Mouse (Mus musculus) frontal cortex, postnatal 10 days (tissue): ENCODE results near the gene Mrpl51.
"Not testable (repeated sequence)": the region's sequence is repeated elsewhere in the genome, so short reads cannot be mapped to it uniquely, and the experiment has no call there.

Experiments
- DNase-seq, 2 experiments: peaks; one replicate each; pipeline ENCODE4 v3.0.0; 2022; ENCODE audit warnings: low spot score in 2 of 2, mixed read lengths in 1 of 2

The Mrpl51 gene

GRCm38 (mm10) chr6:125159773-125160557 lies 31.6 kb upstream of the Mrpl51 start:
- DNase-seq = peak in 1 of 2 experiments; percentile 12

GRCm38 (mm10) chr6:125160558-125160853 lies 31.1 kb upstream of the Mrpl51 start:
- peak in 1 of 2 experiments; percentile 25 for DNase-seq

- DNase-seq = peak in 1 of 2 experiments; percentile 48
These were observed 30.5 kb upstream of the Mrpl51 start for GRCm38 (mm10) chr6:125160854-125161760.

- DNase-seq = peak in 1 of 2 experiments; percentile 61
These were observed 29.6 kb upstream of the Mrpl51 start for GRCm38 (mm10) chr6:125161971-125162370.

GRCm38 (mm10) chr6:125162615-125163305 lies 28.8 kb upstream of the Mrpl51 start:
- DNase-seq = not testable (repeated sequence)

GRCm38 (mm10) chr6:125163801-125164657 lies 27.6 kb upstream of the Mrpl51 start:
- peak in 1 of 2 experiments; percentile 50 for DNase-seq

GRCm38 (mm10) chr6:125164672-125165327 lies 26.8 kb upstream of the Mrpl51 start:
- peak in 1 of 2 experiments; percentile 74 for DNase-seq

- peak; percentile 96 to 98 for DNase-seq
These were observed 26.2 kb upstream of the Mrpl51 start for GRCm38 (mm10) chr6:125165328-125165891.

- DNase-seq = peak; percentile 46 to 52
These were observed 25.4 kb upstream of the Mrpl51 start, which contains the start of gene Gapdh for GRCm38 (mm10) chr6:125166051-125166751. Gapdh (minus strand) TSS chr6:125166467.

- DNase-seq = peak; percentile 35 to 41
These were observed 24.5 kb upstream of the Mrpl51 start for GRCm38 (mm10) chr6:125166861-125167650.

GRCm38 (mm10) chr6:125168086-125168485 lies 23.5 kb upstream of the Mrpl51 start:
- no peak for DNase-seq

- no peak for DNase-seq
These were observed 21.4 kb upstream of the Mrpl51 start for GRCm38 (mm10) chr6:125170194-125170593.

GRCm38 (mm10) chr6:125172474-125172873 lies 19.1 kb upstream of the Mrpl51 start:
- DNase-seq = no peak

GRCm38 (mm10) chr6:125173256-125173655 lies 18.3 kb upstream of the Mrpl51 start:
- DNase-seq = no peak

- DNase-seq = no peak
These were observed 16.1 kb upstream of the Mrpl51 start for GRCm38 (mm10) chr6:125175469-125175868.

- DNase-seq = no peak
These were observed 12.0 kb upstream of the Mrpl51 start for GRCm38 (mm10) chr6:125179601-125180000.

- no peak for DNase-seq
These were observed 9.5 kb upstream of the Mrpl51 start for GRCm38 (mm10) chr6:125182133-125182532.

- DNase-seq = no peak
These were observed 5.4 kb upstream of the Mrpl51 start for GRCm38 (mm10) chr6:125186203-125186602.

- DNase-seq = no peak
These were observed 785 bp upstream of the Mrpl51 start for GRCm38 (mm10) chr6:125190816-125191215.
